Mouse (Mus musculus) myocyte (in vitro differentiated cells): ENCODE measurements around the gene Hdac6. TPM values are rescaled to one million over a fixed set of nuclear protein-coding genes. Genes with fewer than 3 reads are reported as not detected.
"Not testable (repeated sequence)": the region's sequence is repeated elsewhere in the genome, so short reads cannot be mapped to it uniquely, and the experiment has no call there.

ENCODE experiments used
- H3K27me3 ChIP-seq: one replicate; pipeline ENCODE4 v1.6.1; 2011; ENCODE audit not compliant: control insufficient read depth, insufficient read depth, insufficient read length
- H3K36me3 ChIP-seq: one replicate; pipeline ENCODE4 v1.6.1; 2011; ENCODE audit not compliant: control insufficient read depth, insufficient read depth
- H3K4me2 ChIP-seq: one replicate; pipeline ENCODE4 v1.6.1; 2011; ENCODE audit warnings: low read depth, control low read depth
- H3K4me3 ChIP-seq: one replicate; pipeline ENCODE4 v1.5.1; 2011; ENCODE audit warnings: mild to moderate bottlenecking, control low read depth, moderate library complexity
- H3K79me2 ChIP-seq: one replicate; pipeline ENCODE4 v1.6.1; 2011; ENCODE audit not compliant: control insufficient read depth, insufficient read depth
- H3ac ChIP-seq: one replicate; pipeline ENCODE4 v1.6.1; 2011; ENCODE audit not compliant: control insufficient read depth, insufficient read length
- CEBPB ChIP-seq: IDR thresholded peaks from 2 replicates; pipeline ENCODE4 v1.6.1; 2011; ENCODE audit warnings: mild to moderate bottlenecking, moderate library complexity; ENCODE audit not compliant: poor library complexity, insufficient read depth, severe bottlenecking
- E2F4 ChIP-seq: IDR thresholded peaks from one replicate; pipeline ENCODE4 v1.6.1; 2011; ENCODE audit warnings: mild to moderate bottlenecking, control low read depth, moderate library complexity; ENCODE audit not compliant: insufficient read depth
- MAX ChIP-seq: IDR thresholded peaks from one replicate; pipeline ENCODE4 v1.6.1; 2011; ENCODE audit warnings: low read depth, mild to moderate bottlenecking, control low read depth
- MYOD1 ChIP-seq, 3 experiments: IDR thresholded peaks; one replicate each; pipeline ENCODE4 v1.6.1; 2011; ENCODE audit warnings: control low read depth in 2 of 3, low read depth in 2 of 3, mild to moderate bottlenecking in 2 of 3, moderate library complexity in 1 of 3; ENCODE audit not compliant: insufficient read length in 2 of 3, control insufficient read depth in 1 of 3
- MYOG ChIP-seq, 3 experiments: IDR thresholded peaks; one replicate each; pipeline ENCODE4 v1.6.1; 2011; ENCODE audit warnings: control low read depth in 2 of 3, low read depth in 2 of 3, mild to moderate bottlenecking in 2 of 3; ENCODE audit not compliant: insufficient read length in 2 of 3, control insufficient read depth in 1 of 3, insufficient read depth in 1 of 3
- POLR2A ChIP-seq: IDR thresholded peaks from one replicate; pipeline ENCODE4 v1.6.1; 2011; ENCODE audit warnings: low read depth, mild to moderate bottlenecking, control low read depth, moderate library complexity; ENCODE audit not compliant: insufficient read length
- POLR2AphosphoS2 ChIP-seq: IDR thresholded peaks from one replicate; pipeline ENCODE4 v1.6.1; 2011; ENCODE audit warnings: low read depth, control low read depth; ENCODE audit not compliant: insufficient read length
- REST ChIP-seq: IDR thresholded peaks from one replicate; pipeline ENCODE4 v1.6.1; 2011; ENCODE audit warnings: mild to moderate bottlenecking, control low read depth, moderate library complexity; ENCODE audit not compliant: insufficient read depth, insufficient read length
- SRF ChIP-seq: IDR thresholded peaks from one replicate; pipeline ENCODE4 v1.6.1; 2011; ENCODE audit warnings: low read depth; ENCODE audit not compliant: control insufficient read depth, insufficient read length
- TCF12 ChIP-seq: IDR thresholded peaks from one replicate; pipeline ENCODE4 v1.6.1; 2011; ENCODE audit warnings: mild to moderate bottlenecking, control low read depth; ENCODE audit not compliant: poor library complexity, insufficient read depth, severe bottlenecking
- TCF3 ChIP-seq: IDR thresholded peaks from one replicate; pipeline ENCODE4 v1.6.1; 2011; ENCODE audit warnings: low read depth, control low read depth; ENCODE audit not compliant: insufficient read length
- USF1 ChIP-seq: IDR thresholded peaks from one replicate; pipeline ENCODE4 v1.6.1; 2011; ENCODE audit warnings: low read depth, mild to moderate bottlenecking, control low read depth, moderate library complexity
- polyA plus RNA-seq: library from polyadenylated mRNA; unstranded; fragments of >200 nt; fragmentation: generic; extraction: Trizol; gene quantifications from one replicate; pipeline ENCODE4 v1.2.1, GENCODE M21; 2012; ENCODE audit warnings: missing spikeins

The Hdac6 gene
- polyA plus RNA-seq, 1 experiment, result 11.5 TPM

DNA sequence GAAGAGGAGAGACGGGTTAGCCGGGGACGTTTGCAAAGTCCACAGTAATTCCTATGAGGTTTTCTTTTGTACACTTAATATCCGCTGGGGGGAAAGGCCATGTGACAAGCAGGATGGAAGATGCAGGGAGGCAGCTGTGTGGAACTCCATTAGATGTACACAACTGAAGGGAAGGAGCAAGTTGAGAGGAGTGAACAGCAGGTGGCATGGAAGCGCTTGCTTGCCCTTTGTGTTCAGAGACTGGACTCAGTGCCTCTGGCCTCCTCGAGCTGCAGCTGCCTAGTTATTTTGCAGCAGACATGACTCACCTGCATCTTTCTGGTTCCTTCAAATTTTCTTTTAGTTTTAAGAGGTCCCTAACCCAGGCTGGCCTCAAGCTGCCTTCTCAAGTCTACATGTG, 37.2 kb downstream of the Hdac6 start:
- Histone ChIP-seq H3K4me3 (no peak overlapping the region), H3K4me2 (no peak overlapping the region), H3K79me2 (no peaks in the 10 kb centered on the region), H3K27me3 (no peaks in the 10 kb centered on the region), H3ac (no peak overlapping the region), H3K36me3 (no peaks in the 10 kb centered on the region)
- TF ChIP-seq MAX (no peak), E2F4 (no peak), REST (no peak), CEBPB (no peak), MYOG (IDR thresholded peaks at IDR 0.05; ENCODE audit: control insufficient read depth in 1 of 3, insufficient read depth in 1 of 3, insufficient read length in 2 of 3, low read depth in 2 of 3) (no peak), TCF3 (no peak), POLR2AphosphoS2 (no peak), MYOD1 (IDR thresholded peaks at IDR 0.05; ENCODE audit: control insufficient read depth in 1 of 3, insufficient read length in 2 of 3, low read depth in 2 of 3) (no peak), USF1 (no peak), POLR2A (no peak), SRF (no peak), TCF12 (no peak)

DNA sequence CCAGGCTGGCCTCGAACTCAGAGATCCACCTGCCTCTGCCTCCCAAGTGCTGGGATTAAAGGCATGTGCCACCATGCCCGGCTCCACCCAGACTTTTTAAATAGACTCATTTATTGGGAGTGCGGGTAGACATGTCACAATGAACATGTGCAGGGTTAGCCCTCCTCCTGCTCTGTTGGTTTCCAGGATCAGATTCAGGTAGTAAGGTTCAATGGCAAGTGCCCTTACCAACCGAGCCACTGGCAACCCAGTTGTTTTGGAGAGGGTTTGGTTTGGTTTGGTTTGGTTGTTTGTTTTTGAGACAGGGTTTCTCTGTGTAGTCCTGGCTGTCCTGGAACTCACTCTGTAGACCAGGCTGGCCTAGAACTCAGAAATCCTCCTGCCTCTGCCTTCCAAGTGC, 38.4 kb downstream of the Hdac6 start, which contains the start of gene Gm10490:
Gene Gm10490, plus strand, starts transcription at position 301 of the 400 bp plus-strand sequence.
- H3K79me2 ChIP-seq, H3K4me3 ChIP-seq, H3K36me3 ChIP-seq, H3K4me2 ChIP-seq, H3ac ChIP-seq, H3K27me3 ChIP-seq: not testable (repeated sequence)

DNA sequence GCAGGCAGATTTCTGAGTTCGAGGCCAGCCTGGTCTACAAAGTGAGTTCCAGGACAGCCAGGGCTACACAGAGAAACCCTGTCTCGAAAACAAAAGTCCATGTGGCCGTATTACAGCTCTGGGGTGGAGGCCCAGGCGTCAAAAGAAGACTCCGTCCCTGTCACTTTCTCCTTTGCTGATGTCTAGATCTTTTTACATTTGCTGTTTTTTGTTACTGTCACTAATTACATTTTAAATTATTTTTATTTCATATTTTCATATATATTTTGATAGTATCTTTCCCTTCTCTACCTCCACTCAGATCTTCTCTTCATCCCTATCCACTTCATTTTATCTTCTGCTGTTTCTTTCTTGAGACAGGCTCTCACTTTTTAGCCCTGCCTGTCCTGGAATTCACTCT, 40.0 kb downstream of the Hdac6 start, which contains the start of gene Gm10491:
Gene Gm10491, minus strand, starts transcription at position 101 of the 400 bp plus-strand sequence.
- Histone ChIP-seq H3K36me3 (no peaks in the 10 kb centered on the region), H3K27me3 (no peaks in the 10 kb centered on the region), H3ac (no peak within 1 kb of the TSS), H3K79me2 (no peaks in the 10 kb centered on the region), H3K4me2 (no peak within 1 kb of the TSS), H3K4me3 (no peak within 1 kb of the TSS)
- no peak for TF ChIP-seq CEBPB

DNA sequence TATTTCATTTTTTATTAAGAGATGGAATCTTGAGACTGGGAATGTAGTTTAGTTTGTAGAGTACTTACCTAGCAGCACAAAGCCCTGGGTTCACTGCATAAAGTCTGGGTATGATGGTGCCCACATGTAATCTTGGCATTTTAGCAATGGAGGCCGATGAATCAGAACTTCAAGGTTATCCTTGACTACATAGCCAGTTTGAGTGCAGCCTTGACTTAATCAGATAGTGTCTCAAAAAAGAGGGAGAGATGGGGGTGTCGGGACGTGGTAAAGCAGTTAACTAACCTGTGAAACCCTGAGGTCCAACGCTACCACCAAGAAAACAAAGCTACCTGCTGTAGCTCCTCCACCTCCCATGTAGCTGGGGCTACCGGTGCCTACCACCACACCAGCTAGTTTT, 43.2 kb downstream of the Hdac6 start:
- no peaks in the 10 kb centered on the region for H3K27me3 ChIP-seq
- peaks cover 4% of the 10 kb centered on the region for H3K79me2 ChIP-seq
- TF ChIP-seq TCF3, result no peak
- TF ChIP-seq POLR2A, result no peak
- no peak for TF ChIP-seq SRF
- no peak for TF ChIP-seq TCF12
- no peak for TF ChIP-seq E2F4
- TF ChIP-seq POLR2AphosphoS2, result no peak
- no peak for TF ChIP-seq MAX
- no peak for TF ChIP-seq MYOG (IDR thresholded peaks at IDR 0.05; ENCODE audit: control insufficient read depth in 1 of 3, insufficient read depth in 1 of 3, insufficient read length in 2 of 3, low read depth in 2 of 3)
- TF ChIP-seq MYOD1 (IDR thresholded peaks at IDR 0.05; ENCODE audit: control insufficient read depth in 1 of 3, insufficient read length in 2 of 3, low read depth in 2 of 3), result no peak
- no peak for TF ChIP-seq CEBPB
- TF ChIP-seq USF1, result no peak
- TF ChIP-seq REST, result no peak
- H3ac ChIP-seq, result no peak overlapping the region
- no peaks in the 10 kb centered on the region for H3K36me3 ChIP-seq
- no peak overlapping the region for H3K4me2 ChIP-seq
- H3K4me3 ChIP-seq, result no peak overlapping the region

DNA sequence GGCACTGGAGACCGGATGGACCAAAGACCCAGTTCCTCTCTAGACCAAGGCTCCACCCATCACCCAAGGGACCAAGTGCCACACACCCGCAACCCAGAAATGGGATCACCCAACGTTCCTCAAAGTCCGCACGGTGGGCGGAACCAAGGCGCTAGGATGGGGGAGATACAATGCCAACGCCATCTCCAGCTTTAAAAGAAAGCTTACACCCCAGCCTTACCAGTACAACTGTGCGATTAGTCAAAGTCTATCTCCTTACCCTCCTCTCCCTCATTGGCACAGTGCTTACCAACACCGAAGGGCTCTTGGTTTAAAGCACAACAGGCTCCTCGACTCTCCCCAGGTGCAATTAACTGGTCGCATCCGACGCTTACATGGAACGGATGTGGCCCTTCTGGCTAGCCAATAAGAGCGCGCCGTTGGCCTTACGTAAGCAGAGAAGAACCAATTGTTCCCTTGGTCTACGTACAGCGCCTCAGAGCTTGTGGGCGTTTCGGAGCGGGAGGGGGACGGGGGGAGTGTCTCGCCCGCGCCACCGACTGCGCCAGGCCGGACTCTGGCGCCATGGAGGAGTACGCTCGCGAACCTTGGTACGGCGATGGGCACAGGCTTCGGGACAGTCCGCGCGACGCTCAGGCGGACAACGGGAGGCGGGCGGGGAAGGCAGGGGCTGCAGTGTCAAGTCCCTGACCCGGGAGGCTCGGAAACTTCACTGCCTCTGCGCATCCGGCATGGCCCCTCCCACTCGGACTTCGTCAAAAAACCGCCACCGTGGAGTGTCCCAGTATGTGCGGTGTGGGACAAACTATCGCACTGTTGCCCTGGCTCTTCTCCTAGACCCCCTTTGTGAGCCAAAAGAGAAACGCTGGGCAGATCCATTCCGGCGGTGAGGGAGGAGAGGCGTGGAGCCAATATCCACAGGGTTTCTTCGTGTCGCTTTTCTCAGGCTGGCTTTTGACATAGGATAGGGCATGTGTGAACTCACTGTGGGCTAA, 48.5 kb downstream of the Hdac6 start, which contains the start of the genes Pqbp1 and Timm17b:
Gene Pqbp1, minus strand, starts transcription at position 390 of the 995 bp plus-strand sequence.
Gene Timm17b, plus strand, starts transcription at position 478 of the 995 bp plus-strand sequence.
- Histone ChIP-seq H3ac (peak within 1 kb of the TSS; percentile 74), H3K27me3 (no peaks in the 10 kb centered on the region), H3K79me2 (peaks cover 13% of the 10 kb centered on the region), H3K4me3 (peak within 1 kb of the TSS; percentile 53), H3K36me3 (peaks cover 3% of the 10 kb centered on the region), H3K4me2 (peak within 1 kb of the TSS; percentile 80)
- peak; percentile 93 for TF ChIP-seq POLR2A
- peak; percentile 84 for TF ChIP-seq POLR2AphosphoS2
- TF ChIP-seq SRF, result no peak
- no peak for TF ChIP-seq MYOD1 (IDR thresholded peaks at IDR 0.05; ENCODE audit: control insufficient read depth in 1 of 3, insufficient read length in 2 of 3, low read depth in 2 of 3)
- TF ChIP-seq TCF12, result no peak
